Mouse (Mus musculus) ES-E14 (cell line): ENCODE results near the gene Mrc1.

Experiments
- CHD2 ChIP-seq: IDR thresholded peaks from 2 replicates; pipeline ENCODE4 v1.6.1; 2014; ENCODE audit warnings: mild to moderate bottlenecking, low read depth, low read length, inconsistent platforms
- HCFC1 ChIP-seq: IDR thresholded peaks from 2 replicates; pipeline ENCODE4 v1.6.1; 2012; ENCODE audit warnings: low read length, inconsistent platforms, borderline replicate concordance; ENCODE audit not compliant: insufficient read depth
- MAFK ChIP-seq: IDR thresholded peaks from 2 replicates; pipeline ENCODE4 v1.6.1; 2014; ENCODE audit warnings: mild to moderate bottlenecking, low read depth, low read length, inconsistent platforms; ENCODE audit not compliant: insufficient read depth
- ZC3H11A ChIP-seq: IDR thresholded peaks from 2 replicates; pipeline ENCODE4 v1.6.1; 2012; ENCODE audit warnings: low read depth, mild to moderate bottlenecking, inconsistent platforms, low read length, borderline replicate concordance
- ZNF384 ChIP-seq: IDR thresholded peaks from 2 replicates; pipeline ENCODE4 v1.6.1; 2012; ENCODE audit warnings: low read depth, low read length, inconsistent platforms

DNA sequence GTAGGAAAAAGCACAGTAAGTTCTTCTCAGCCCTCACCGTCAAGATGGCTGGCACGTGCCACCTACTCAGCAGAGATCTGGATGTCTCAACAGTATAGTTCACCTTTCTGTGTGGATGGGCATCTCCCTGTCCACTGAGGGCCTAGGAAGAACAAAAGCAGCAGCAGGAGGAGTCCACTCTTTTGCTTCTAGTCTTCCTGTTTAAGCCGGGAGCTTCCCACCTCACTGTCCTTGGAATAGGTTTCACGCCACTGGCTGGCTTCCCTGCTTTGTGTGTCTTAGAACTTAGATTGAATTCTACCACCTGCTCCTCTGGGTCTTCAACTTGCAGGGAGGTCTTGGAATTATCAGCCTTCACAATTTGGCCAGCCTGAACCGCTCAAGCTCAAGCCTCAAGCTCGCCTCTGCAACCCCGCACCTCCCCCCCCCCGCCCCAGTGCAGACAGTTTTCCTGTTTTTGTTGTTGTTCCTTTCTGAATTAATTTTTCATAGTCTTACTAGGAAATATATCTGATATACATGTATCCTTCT, 113.2 kb downstream of the Mrc1 start:
- no peak for TF ChIP-seq ZNF384
- TF ChIP-seq CHD2, result no peak
- TF ChIP-seq MAFK, result no peak
- TF ChIP-seq HCFC1, result no peak
- no peak for TF ChIP-seq ZC3H11A
